Mouse (Mus musculus): Measurements from ENCODE around the gene Ugcg. TPM values are rescaled to one million over a fixed set of nuclear protein-coding genes. Genes with fewer than 3 reads are reported as not detected.

Ugcg gene
- polyA plus RNA-seq, 1 experiment from 2014 or later: 6.2 TPM

DNA sequence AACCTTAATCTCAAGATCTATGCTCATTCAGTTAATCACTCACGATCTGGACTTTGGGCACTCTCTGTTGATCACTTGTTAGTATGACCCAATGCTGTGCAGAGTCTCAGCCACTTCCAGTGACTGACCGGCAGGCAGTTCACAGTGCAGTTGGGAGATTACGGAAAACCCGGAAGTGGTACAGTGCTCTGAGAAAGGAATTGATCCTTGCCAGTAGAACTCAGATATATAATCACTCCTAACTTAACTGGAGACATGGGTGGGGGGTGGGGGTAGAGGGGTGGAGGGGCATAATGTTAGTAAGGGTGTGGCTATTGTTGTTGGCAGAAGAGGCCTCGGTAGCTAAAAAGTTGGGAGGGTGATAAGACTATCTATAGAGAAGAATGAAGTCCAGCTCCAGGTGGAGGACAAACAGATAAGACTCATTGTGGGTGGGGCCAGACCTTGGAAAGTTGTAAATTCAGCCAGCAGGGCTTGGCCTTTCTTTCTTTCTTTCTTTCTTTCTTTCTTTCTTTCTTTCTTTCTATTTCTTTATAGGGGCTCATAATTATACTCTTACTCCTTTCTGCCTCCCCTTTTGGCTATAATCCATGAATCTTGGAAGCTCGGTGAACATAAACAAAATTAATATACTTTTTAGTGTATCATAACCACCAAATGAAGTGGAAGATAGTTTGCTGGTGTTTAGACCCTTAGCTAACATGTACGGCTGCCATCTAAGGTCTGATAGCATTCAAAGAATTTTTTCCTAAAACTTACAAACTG is 55.9 kb downstream of the Ugcg start:
- no peak for ATAC-seq (replicated peaks; ENCODE audit: insufficient number of reproducible peaks, insufficient read depth, low FRiP score, low read depth)
- no peak overlapping the region for H3K4me2 ChIP-seq
- no peaks in the 10 kb centered on the region for H3K9me3 ChIP-seq (replicated peaks)
- no peak overlapping the region for H3K9ac ChIP-seq
- no peak overlapping the region for H3K27ac ChIP-seq
- H3K4me1 ChIP-seq (replicated peaks): no peaks in the 10 kb centered on the region
- 58% methylated on average over 7 of the region's 7 CpGs for WGBS
- no peak overlapping the region for H3K4me3 ChIP-seq
- no peaks in the 10 kb centered on the region for H3K36me3 ChIP-seq
- no peaks in the 10 kb centered on the region for H3K27me3 ChIP-seq

DNA sequence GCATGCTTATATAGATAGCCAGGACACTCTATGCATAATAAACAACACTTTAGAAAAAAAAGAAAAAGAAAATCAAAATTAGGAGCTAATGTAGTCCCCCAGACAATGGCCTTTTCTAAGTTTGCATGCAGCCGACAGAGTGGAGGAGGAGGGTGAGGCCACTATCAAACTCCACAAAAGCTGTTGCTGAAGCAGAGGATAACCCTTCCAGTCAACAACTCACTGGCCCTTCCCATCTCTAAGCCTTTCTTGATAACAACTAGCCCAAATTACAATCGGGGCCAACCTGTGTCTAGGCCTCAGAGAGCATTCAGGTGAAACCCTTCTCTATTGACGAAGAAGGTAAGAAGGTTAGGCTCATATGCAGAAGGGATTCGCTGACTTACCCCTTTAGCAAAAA is 56.7 kb downstream of the Ugcg start:
- Histone ChIP-seq H3K27ac (no peak overlapping the region), H3K27me3 (no peaks in the 10 kb centered on the region), H3K4me3 (no peak overlapping the region), H3K4me2 (no peak overlapping the region), H3K9ac (no peak overlapping the region), H3K9me3 (replicated peaks) (no peaks in the 10 kb centered on the region), H3K4me1 (replicated peaks) (no peaks in the 10 kb centered on the region), H3K36me3 (no peaks in the 10 kb centered on the region)
- 85% methylated on average over 4 of the region's 4 CpGs for WGBS
- no peak for ATAC-seq (replicated peaks; ENCODE audit: insufficient number of reproducible peaks, insufficient read depth, low FRiP score, low read depth)

DNA sequence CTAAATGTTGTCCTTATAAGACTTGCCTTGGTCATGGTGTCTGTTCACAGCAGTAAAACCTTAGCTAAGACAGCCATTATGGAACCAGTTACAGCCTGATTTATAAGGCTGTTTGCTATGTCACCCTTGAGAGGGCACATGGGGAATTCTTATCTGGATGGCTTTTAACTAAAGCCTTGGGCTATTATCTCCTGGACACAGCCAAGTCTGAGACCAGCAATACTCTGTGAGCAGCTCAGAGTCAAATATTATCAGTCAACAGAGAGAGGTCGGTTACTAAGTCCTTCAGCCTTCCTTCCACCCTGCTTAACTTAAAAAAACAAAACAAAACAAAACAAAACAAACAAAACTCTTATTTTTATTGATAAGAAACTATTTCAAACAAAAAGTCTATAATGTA is 58.5 kb downstream of the Ugcg start:
- Histone ChIP-seq H3K4me3 (no peak overlapping the region), H3K36me3 (no peaks in the 10 kb centered on the region), H3K9ac (no peak overlapping the region), H3K4me1 (replicated peaks) (no peaks in the 10 kb centered on the region), H3K9me3 (replicated peaks) (no peaks in the 10 kb centered on the region), H3K27me3 (no peaks in the 10 kb centered on the region), H3K27ac (no peak overlapping the region), H3K4me2 (no peak overlapping the region)
- WGBS: 44% methylated on average over 1 of the region's 1 CpGs
- no peak for ATAC-seq (replicated peaks; ENCODE audit: insufficient number of reproducible peaks, insufficient read depth, low FRiP score, low read depth)

DNA sequence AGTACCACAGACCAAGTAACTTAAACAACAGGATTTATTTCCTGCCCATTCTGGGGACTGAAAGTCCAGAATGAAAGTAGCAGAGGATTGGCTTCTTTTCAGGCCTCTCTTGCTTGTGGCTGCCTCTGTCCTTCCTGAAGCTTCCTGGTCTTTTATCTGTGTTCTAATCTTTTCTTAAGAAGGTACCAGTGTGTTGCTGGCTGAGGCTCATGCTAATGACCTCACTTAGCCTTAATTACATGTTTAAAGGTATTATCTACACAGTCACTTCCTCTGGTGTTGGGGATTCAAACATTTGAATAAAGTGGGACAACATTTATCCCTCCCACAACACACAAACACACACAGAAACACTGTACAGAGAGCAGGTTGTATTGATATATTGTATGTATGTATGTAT is 59.0 kb downstream of the Ugcg start:
- Histone ChIP-seq H3K4me2 (no peak overlapping the region), H3K27ac (no peak overlapping the region), H3K4me3 (no peak overlapping the region), H3K4me1 (replicated peaks) (no peaks in the 10 kb centered on the region; the same call in 1 of the 2 replicates), H3K36me3 (no peaks in the 10 kb centered on the region), H3K9me3 (replicated peaks) (no peaks in the 10 kb centered on the region; the same call in 1 of the 2 replicates), H3K9ac (no peak overlapping the region), H3K27me3 (no peaks in the 10 kb centered on the region)
- no peak for ATAC-seq (replicated peaks; ENCODE audit: insufficient number of reproducible peaks, insufficient read depth, low FRiP score, low read depth)

DNA sequence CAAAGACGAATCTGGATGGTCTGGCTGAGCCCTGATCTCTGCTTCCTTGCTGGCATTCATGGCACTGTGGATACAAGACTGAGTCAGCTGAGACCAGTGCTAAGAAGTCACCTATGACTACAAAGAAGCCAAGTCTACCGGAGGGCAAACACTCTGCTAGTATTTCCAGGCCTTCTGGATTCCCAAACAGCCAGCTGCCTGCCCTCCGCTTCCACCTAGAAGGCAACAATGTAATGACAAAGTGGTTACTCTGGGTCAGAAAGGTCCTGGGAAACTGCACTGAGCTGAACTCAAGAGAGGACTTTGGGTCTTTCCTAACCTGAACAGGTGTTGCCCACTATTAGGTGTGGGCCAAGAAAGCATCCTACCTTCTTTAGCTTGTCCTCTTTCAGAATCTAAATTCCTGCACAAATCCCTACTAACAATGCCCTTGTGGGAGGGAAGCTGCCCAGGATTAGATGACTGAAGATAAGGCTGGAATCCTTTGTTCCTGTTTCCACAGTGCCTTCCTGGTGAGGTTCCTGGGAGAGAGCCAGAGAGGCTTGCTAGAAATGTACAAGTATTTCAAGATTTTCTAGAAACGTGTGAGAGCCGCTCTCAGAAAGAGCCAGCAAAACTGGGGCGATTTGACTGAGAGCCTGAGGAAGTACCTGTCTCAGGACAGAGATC is 63.5 kb downstream of the Ugcg start:
- no peak overlapping the region for H3K27ac ChIP-seq
- no peaks in the 10 kb centered on the region; the same call in 1 of the 2 replicates for H3K4me1 ChIP-seq (replicated peaks)
- H3K36me3 ChIP-seq: no peaks in the 10 kb centered on the region
- no peak overlapping the region for H3K9ac ChIP-seq
- no peak overlapping the region for H3K4me2 ChIP-seq
- H3K4me3 ChIP-seq: no peak overlapping the region
- WGBS: 69% methylated on average over 6 of the region's 6 CpGs
- no peaks in the 10 kb centered on the region for H3K27me3 ChIP-seq
- ATAC-seq (replicated peaks; ENCODE audit: insufficient number of reproducible peaks, insufficient read depth, low FRiP score, low read depth): no peak
- no peaks in the 10 kb centered on the region; the same call in 1 of the 2 replicates for H3K9me3 ChIP-seq (replicated peaks)

DNA sequence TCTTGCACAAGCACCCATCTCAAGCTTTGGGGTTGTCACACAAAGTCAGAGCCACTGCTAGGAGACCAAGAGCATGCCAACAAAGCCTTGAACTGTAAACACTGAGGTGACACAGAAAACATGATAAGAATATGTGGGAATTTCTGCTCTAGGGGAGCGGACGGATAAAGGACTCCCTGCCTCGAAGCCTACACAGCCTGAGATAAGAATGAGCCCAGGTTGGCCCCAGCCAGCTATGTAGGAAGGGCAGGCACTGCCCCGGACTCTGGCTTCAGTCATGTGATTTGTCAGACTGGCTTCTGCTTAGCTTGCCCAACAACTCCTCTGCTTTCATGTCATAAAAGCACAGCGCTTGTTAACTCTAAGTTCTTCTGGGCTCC is 64.0 kb downstream of the Ugcg start:
- Histone ChIP-seq H3K9ac (no peak overlapping the region), H3K27me3 (no peaks in the 10 kb centered on the region), H3K4me3 (no peak overlapping the region), H3K4me1 (replicated peaks) (no peaks in the 10 kb centered on the region; the same call in 1 of the 2 replicates), H3K36me3 (no peaks in the 10 kb centered on the region), H3K27ac (no peak overlapping the region), H3K4me2 (no peak overlapping the region), H3K9me3 (replicated peaks) (no peaks in the 10 kb centered on the region; the same call in 1 of the 2 replicates)
- 51% methylated on average over 5 of the region's 5 CpGs for WGBS
- no peak for ATAC-seq (replicated peaks; ENCODE audit: insufficient number of reproducible peaks, insufficient read depth, low FRiP score, low read depth)

DNA sequence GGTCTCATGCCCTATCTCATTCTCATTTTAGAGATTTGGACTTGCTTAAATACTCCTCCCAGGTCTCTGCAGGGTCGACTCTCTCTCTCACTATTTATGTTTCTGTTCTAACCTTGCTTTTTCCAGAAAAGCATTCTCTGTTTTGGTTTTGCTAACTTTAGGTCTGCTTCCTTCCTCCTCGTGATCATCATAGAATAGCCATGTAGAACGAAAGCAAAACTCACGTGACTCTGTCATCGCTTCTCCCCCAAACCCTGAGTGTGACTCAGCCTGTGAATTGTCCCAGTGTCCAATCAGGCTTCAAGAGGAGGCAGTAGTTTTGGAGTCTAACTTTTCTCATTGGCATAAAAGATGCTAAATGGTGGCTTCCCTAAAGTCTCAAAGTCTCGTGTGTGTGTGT is 65.3 kb downstream of the Ugcg start:
- H3K27me3 ChIP-seq: no peaks in the 10 kb centered on the region
- ATAC-seq (replicated peaks; ENCODE audit: insufficient number of reproducible peaks, insufficient read depth, low FRiP score, low read depth): no peak
- H3K9ac ChIP-seq: no peak overlapping the region
- no peak overlapping the region for H3K4me3 ChIP-seq
- H3K27ac ChIP-seq: no peak overlapping the region
- no peaks in the 10 kb centered on the region for H3K36me3 ChIP-seq
- WGBS: 63% methylated on average over 6 of the region's 6 CpGs
- no peaks in the 10 kb centered on the region; the same call in 1 of the 2 replicates for H3K9me3 ChIP-seq (replicated peaks)
- H3K4me1 ChIP-seq (replicated peaks): no peaks in the 10 kb centered on the region; the same call in 1 of the 2 replicates
- no peak overlapping the region for H3K4me2 ChIP-seq

DNA sequence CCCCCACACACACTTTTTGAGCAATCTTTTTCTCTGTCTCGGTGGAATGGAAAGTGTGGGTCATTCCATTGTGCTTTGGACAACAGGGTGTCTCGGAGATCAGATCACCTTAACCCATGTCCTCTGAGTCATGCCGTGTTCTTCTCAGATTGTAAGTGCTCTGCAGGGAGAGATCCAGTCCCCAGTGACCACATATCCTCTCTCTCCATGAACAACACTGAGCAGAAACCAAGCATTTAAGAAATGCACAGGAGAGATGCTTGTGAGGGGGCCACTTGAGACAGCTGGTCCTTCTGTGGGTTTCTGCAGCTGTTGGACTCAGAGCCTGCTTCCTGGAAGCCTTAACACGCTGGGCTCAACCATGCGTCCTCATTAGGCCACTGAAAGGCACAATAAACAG is 66.9 kb downstream of the Ugcg start:
- ATAC-seq (replicated peaks; ENCODE audit: insufficient number of reproducible peaks, insufficient read depth, low FRiP score, low read depth): no peak
- Histone ChIP-seq H3K4me3 (no peak overlapping the region), H3K4me1 (replicated peaks) (no peaks in the 10 kb centered on the region; the same call in 1 of the 2 replicates), H3K36me3 (no peaks in the 10 kb centered on the region), H3K4me2 (no peak overlapping the region), H3K9ac (no peak overlapping the region), H3K9me3 (replicated peaks) (no peaks in the 10 kb centered on the region; the same call in 1 of the 2 replicates), H3K27ac (no peak overlapping the region), H3K27me3 (no peaks in the 10 kb centered on the region)
- WGBS: 72% methylated on average over 5 of the region's 5 CpGs

DNA sequence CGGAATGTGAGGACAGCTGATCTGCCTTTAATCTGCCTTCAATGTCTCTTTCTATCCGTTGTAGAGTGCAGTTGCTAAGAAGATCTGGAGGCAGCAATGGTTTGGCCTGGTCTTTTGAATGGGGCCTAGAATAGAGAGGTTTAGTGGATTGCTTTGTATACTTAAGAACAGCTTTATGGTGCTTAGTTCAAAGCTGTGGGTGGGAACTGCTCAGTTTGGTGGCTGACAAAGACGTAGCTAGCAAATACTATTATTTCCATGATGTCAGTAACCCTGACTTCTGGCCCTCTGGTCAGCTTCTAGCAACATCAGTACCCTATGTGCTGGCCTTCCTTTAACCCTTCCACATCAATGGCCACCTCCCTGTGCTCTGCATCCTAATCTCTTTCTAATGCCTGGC is 68.8 kb downstream of the Ugcg start:
- no peak for ATAC-seq (replicated peaks; ENCODE audit: insufficient number of reproducible peaks, insufficient read depth, low FRiP score, low read depth)
- Histone ChIP-seq H3K9me3 (replicated peaks) (no peaks in the 10 kb centered on the region; the same call in 1 of the 2 replicates), H3K4me2 (no peak overlapping the region), H3K4me3 (no peak overlapping the region), H3K27ac (no peak overlapping the region), H3K4me1 (replicated peaks) (no peaks in the 10 kb centered on the region; the same call in 1 of the 2 replicates), H3K9ac (no peak overlapping the region), H3K36me3 (no peaks in the 10 kb centered on the region), H3K27me3 (no peaks in the 10 kb centered on the region)
- WGBS: 70% methylated on average over 3 of the region's 3 CpGs

DNA sequence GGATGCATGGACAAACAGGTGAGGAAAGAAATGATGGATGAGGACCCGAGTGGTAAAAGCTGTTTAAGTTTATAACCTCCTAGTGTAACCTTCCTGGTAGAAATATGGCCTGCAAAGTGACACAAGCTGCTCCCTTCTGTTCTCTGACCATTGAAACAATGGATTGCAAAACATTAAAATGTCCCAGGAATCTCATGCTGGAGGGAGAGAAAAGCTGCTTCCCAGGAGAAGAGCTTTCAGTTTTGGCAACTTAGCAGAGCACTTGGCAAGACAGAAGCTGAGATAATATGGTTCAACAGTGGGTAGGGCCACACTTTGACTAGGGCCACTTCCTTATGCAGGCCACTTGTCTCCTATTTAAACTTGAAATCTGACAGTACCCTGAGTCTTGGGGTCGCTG is 69.7 kb downstream of the Ugcg start:
- no peaks in the 10 kb centered on the region for H3K4me1 ChIP-seq (replicated peaks)
- no peaks in the 10 kb centered on the region for H3K27me3 ChIP-seq
- no peaks in the 10 kb centered on the region for H3K36me3 ChIP-seq
- H3K4me3 ChIP-seq: no peak overlapping the region
- no peak overlapping the region for H3K4me2 ChIP-seq
- H3K27ac ChIP-seq: no peak overlapping the region
- 77% methylated on average over 2 of the region's 2 CpGs for WGBS
- H3K9ac ChIP-seq: no peak overlapping the region
- H3K9me3 ChIP-seq (replicated peaks): no peaks in the 10 kb centered on the region
- ATAC-seq (replicated peaks; ENCODE audit: insufficient number of reproducible peaks, insufficient read depth, low FRiP score, low read depth): no peak

DNA sequence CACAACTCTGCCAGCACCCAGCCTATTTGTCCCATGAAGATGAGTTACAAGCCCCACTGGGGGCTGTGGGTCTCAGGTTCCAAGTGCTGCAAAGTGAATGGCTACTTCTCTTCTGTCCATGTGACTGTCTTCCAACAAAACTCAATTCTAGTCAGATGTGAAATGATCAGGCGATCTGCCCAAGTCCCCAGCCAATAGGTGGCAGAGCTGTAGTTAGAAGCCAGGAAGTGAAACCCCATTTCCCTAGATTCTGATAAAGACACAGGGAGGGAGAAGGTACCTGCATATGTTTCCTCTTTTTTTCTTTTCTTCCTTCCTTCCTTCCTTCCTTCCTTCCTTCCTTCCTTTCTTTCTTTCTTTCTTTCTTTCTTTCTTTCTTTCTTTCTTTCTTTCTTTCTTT is 70.7 kb downstream of the Ugcg start:
- Histone ChIP-seq H3K4me3 (no peak overlapping the region), H3K27ac (no peak overlapping the region), H3K4me1 (replicated peaks) (no peaks in the 10 kb centered on the region), H3K9me3 (replicated peaks) (no peaks in the 10 kb centered on the region), H3K4me2 (no peak overlapping the region), H3K9ac (no peak overlapping the region), H3K27me3 (no peaks in the 10 kb centered on the region), H3K36me3 (no peaks in the 10 kb centered on the region)
- 88% methylated on average over 1 of the region's 1 CpGs for WGBS
- no peak for ATAC-seq (replicated peaks; ENCODE audit: insufficient number of reproducible peaks, insufficient read depth, low FRiP score, low read depth)
